Mouse (Mus musculus): Measurements from ENCODE around the gene Enpp6.
"Not testable (repeated sequence)": the region's sequence is repeated elsewhere in the genome, so short reads cannot be mapped to it uniquely, and the experiment has no call there.

Gene Enpp6

GRCm38 (mm10) chr8:46995931-46996664, 9.4 kb downstream of the Enpp6 start:
- no peak for DNase-seq (ENCODE audit: low spot score)

DNA sequence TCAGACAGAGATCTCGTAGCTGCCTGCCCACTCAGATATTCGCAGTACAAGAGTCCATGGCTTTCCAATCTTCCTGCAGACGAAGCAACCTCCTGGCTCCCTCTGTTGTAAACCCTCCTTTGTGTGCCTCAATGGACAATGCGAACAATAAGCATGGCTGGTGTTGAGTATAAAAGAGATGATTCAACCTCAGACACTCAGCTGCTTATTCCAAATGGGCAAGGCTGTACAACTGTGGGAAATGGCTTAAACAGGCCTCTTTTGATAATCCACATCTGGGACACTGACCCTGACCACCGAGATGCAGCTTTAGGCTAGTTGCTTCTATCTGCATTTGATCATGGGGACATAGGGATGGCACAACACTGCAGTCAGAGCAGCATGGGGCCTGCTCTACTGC, 19.0 kb downstream of the Enpp6 start:
- DNase-seq (ENCODE audit: low spot score), result no peak

- no peak for DNase-seq (ENCODE audit: low spot score)
Measured at GRCm38 (mm10) chr8:47006785-47007184, 20.1 kb downstream of the Enpp6 start.

DNA sequence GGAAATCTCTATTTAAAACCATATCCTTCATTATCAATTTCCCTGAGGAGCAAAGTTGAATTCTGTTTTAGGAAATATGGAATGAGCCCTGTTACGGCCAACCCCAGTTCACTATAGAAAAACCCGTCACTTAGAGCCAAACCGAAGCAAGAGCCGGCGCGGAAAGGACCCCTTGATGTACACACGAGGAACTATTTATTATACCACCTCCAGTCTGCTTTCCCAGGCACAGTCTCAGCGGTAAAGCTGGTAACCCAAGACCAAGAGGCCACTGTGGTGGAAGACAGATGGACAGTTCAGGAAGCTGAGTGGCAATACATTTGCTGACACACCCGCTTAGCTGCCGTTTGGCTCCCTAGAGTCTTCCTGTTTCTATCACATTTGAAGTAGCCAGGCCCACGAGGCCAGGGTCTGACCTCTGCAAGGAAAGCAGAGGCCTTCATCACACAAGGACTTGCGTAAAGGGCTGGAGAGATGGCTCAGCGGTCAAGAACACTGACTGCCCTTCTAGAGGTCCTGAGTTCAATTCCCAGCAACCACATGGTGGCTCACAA, 21.6 kb downstream of the Enpp6 start:
- no peak for DNase-seq (ENCODE audit: low spot score)

GRCm38 (mm10) chr8:47016268-47016946, 29.7 kb downstream of the Enpp6 start:
- peak; percentile 12 for DNase-seq (ENCODE audit: low spot score)

DNA sequence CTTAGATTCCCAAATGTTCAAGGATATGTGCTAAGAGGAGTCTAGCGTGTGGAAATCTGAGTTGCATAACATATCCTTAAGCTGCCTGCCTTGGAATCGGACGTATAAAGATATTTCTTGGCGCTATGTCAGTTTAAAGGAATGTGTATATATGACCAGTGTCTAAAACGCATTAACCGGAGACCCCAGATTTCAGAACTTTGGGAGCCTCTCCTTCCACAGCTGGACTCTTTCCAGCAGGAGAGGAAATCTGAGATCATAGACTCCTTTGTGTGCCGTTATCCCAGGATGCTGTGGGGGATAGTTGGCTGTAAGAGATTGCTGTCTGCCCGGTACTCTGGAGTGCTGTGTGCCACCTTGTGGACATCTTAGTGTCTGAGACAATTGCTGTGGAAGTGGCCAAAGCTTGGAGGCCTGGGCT, 34.5 kb downstream of the Enpp6 start:
- no peak for DNase-seq (ENCODE audit: low spot score)

DNA sequence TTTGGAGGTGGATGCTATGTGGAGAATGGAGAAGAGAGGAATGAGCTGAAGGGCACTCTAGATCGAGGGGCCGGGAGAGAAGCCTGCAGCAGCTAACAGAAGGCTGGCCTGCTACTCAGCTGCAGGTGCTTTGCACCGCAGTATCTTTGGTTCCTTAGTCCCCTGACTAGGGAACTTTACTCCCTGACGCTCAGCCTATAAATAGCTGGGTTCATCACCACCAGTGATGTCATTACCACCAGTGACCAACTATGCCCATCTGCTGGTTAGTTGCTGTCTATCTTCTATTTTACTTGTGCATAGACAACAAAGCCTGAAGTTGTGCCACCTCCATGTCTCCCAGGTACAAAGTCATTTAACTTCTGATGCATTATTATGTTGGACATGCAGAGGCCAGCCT, 37.9 kb downstream of the Enpp6 start:
- no peak for DNase-seq (ENCODE audit: low spot score)

- DNase-seq (ENCODE audit: low spot score), result no peak
Measured at GRCm38 (mm10) chr8:47026841-47027490, 40.3 kb downstream of the Enpp6 start.

DNA sequence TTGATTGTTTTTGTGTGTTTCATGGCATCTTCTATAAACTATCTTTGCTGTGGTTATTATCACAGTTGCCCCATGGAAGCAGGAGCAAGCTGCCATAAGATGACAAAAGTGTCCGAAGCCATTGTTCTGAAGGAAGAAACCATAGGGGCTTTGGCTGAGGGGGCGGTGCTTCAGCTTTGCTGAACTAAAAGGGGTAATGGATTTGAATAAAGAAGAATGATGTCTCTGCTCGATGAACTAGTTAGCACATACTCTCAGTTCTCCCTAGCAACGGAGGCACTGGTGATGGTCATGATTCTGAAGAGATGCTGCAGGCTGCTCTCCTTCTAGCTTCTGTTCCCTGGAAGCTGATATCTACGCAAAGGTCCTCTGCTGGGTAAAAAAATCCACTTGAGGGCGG, 41.8 kb downstream of the Enpp6 start:
- DNase-seq (ENCODE audit: low spot score), result no peak

GRCm38 (mm10) chr8:47030321-47030720, 43.6 kb downstream of the Enpp6 start:
- DNase-seq (ENCODE audit: low spot score), result no peak

DNA sequence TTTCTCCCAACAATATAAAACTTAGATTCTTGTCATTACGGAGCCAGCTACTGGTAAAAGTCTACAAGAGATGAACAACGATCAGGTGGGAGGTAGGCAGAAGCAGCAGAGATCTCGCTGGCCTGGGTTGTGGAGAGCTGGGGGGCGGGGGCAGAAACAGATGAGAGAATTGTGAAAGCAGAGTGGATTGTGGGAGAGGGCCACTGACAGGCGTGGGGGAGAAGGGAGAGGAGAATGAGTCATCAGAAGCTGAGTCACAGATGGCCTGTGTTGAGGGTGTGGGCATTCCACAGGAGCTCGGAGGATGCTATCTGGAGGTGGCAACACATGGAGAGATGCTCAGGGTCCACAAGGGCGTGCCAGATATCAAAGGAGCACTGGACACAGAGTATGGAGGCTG, 45.4 kb downstream of the Enpp6 start:
- DNase-seq (ENCODE audit: low spot score), result no peak

- no peak for DNase-seq (ENCODE audit: low spot score)
Measured at GRCm38 (mm10) chr8:47033976-47034375, 47.3 kb downstream of the Enpp6 start.

DNA sequence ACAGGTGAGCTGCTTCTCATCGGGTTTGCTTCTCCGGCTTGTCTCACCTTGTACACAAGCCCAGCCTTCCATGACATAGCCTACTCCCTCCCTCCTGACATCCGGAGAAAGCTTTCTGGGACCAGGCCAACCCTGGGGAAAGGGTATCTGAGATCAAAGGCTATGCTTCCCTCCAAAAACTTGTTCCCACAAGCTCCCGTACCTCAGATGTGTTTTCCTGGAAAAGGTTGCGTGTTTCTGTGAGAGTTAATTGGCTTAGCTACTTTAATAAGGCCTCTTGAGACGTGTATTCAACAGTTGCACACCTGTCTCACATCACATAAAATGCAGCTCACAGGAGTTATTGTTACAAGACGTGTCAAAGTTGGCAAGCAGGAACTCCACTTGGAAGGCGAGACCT, 49.8 kb downstream of the Enpp6 start:
- DNase-seq (ENCODE audit: low spot score), result no peak

- no peak for DNase-seq (ENCODE audit: low spot score)
Measured at GRCm38 (mm10) chr8:47037405-47037804, 50.7 kb downstream of the Enpp6 start.

GRCm38 (mm10) chr8:47040215-47040614, 53.5 kb downstream of the Enpp6 start:
- not testable (repeated sequence) for DNase-seq (ENCODE audit: low spot score)

DNA sequence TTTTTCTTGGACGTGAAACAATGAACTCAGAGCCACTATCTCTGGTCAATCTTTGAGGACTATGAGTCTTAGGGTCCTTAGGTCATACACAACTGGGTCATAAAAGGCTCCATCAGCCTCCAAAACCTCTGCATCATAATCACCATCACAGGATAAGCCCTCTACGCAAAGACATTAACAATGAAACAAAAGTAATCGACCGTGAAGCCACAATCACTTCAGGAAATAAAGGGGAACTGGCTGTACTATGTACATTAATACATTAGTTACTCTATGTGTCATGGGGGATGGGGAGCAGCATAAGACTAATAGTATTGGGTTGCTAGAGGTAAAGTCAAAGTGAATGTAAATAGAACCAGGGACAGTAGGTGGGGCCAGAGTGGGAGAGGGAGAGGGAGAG, 59.7 kb downstream of the Enpp6 start:
- no peak for DNase-seq (ENCODE audit: low spot score)

GRCm38 (mm10) chr8:47047146-47047545, 60.5 kb downstream of the Enpp6 start:
- DNase-seq (ENCODE audit: low spot score), result no peak

DNA sequence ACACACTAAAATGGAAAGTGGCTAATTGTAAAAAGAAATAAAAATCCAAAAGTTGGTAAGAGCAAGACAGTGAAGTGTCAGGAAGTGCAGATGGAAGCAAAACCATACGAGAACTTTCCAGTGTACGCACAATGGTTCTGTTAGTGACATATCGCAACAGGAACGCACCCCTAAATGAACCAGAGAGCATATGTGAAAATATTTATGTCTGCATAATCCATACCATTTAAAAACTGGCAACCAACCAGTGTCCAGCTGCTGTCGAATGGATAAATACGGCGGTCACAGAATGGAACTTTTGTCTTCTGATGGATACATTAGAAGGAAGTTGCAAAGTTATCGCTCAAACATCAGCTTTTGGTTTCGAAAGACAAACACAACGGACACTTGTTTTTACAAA, 61.9 kb downstream of the Enpp6 start:
- no peak for DNase-seq (ENCODE audit: low spot score)

- DNase-seq (ENCODE audit: low spot score), result no peak
Measured at GRCm38 (mm10) chr8:47052643-47053042, 66.0 kb downstream of the Enpp6 start.

DNA sequence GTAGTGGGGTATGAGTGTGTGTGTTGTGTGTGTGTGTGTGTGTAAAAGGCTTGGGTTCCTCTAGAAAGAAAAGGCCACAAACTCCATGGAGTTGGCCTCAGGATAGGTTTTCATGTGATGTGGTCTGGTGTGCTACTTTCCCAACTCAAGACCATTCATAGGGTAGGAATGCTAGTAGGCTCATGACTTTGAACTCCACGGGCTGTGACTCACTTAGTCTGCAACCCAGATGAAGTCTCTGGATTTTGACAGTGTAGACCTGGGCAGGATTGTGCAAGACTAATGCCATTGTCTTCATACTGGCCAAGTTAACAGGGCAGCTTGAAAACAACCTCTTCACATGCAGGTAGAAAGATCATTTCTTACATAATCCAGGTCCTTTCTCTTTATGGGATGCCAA, 69.4 kb downstream of the Enpp6 start:
- DNase-seq (ENCODE audit: low spot score), result no peak

- DNase-seq (ENCODE audit: low spot score), result no peak
Measured at GRCm38 (mm10) chr8:47058526-47058925, 71.8 kb downstream of the Enpp6 start.

- no peak for DNase-seq (ENCODE audit: low spot score)
Measured at GRCm38 (mm10) chr8:47058971-47059370, 72.3 kb downstream of the Enpp6 start.
